Mouse (Mus musculus) ovary, postnatal 36 days (tissue): ENCODE results near the gene Pde6c.

ENCODE experiments used
- DNase-seq: peaks from one replicate; pipeline ENCODE4 v3.0.0; 2022; ENCODE audit warnings: low spot score, mixed read lengths

Gene Pde6c

DNA sequence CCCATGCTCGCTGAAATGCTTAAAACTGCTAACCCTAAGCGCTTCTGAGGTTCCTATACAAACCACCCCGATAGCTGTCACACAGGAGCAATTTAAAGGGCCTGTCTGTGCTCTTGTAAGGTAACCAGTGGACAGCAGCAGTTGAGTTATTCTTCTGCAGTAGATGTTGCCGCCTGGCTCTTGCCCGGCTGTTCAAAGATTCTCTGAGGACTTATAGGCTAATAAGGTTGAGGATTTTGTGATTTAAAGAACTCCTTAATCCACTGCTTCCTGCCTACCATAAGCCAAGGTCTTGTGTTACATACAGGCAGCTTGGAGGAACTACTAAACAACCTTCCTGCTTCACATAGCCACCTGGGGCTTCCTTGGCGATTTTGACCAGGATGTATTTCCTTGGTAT is at the start of gene Pde6c:
TSS of gene Pde6c (plus strand) at position 301 of the 400 bp plus-strand sequence.
- DNase-seq = no peak

DNA sequence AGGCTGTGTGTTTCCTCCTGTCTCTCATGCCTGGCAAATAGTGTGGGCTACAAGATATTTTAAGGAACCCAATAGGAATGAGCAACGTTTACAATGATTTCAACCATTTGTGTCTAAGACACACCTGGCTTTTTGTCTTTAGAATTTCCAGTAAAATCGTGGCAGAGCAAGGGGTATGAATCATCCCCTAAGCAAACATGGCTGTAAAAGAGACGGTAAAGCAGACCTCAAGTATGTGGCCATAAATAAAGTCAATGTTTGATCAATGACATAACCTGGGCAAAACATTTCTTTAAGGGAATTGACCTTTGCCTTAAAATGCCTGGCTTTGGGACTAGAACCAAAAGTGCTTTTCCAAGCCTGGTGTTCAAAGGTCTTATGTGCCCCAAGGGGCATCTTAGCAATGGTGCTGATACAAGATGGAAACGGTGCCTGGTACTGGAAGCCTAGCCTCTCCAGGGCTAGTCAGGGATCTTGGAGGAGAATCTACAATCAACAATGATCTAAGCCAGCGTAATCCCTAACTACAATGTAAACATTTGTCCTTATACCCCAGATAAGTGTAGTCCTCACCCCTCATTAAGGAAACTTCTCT is 49.6 kb upstream of the Pde6c start:
- DNase-seq = no peak

DNA sequence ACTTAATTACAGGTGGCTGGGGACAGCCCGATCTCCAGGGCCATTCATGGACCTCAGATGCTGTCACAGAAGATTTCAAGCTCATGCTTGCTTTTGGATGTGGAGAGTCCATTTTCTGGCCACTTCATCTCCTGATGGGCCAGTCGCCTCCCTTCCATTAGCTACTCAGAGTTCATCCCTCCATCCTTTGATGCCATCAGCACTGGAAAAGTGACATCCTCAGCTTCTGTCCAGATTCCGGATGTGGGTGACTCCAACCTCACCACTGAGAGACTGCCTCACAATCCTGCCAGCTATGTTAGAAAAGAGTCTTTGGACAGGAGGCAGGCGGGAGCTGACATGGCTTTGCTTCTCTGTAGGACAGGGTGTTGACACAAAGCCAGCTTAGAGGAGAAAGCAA is 46.7 kb upstream of the Pde6c start:
- DNase-seq = no peak

DNA sequence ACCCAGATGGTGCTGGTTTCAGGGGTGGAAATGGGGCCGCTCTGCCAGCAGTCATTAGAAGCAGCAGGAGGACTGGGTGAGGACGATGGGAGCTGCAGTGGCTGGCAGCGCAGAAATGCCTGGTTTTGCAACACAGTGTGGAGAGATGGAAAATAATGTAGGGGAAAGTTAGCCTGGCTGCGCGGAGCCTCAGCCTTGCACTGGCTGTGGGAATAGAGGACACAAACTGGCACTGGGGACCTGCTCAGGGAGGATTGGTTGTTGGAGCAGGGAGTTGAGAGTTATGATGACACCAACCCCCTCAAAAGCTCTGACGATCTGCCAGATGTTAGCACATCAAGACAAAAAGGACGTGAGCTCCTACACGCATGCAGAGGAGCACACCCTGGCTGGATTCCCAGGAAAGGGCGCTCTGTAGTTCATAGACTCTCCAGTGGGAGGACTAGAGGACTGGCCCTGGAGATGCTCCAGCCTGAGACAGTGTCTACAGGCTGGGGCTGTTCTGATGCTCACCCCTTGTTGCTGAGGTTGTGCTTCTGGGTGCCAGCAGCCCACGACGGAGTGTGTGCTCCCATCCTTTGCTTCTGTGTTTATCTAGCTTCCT is 45.5 kb upstream of the Pde6c start:
- DNase-seq = peak; percentile 54

DNA sequence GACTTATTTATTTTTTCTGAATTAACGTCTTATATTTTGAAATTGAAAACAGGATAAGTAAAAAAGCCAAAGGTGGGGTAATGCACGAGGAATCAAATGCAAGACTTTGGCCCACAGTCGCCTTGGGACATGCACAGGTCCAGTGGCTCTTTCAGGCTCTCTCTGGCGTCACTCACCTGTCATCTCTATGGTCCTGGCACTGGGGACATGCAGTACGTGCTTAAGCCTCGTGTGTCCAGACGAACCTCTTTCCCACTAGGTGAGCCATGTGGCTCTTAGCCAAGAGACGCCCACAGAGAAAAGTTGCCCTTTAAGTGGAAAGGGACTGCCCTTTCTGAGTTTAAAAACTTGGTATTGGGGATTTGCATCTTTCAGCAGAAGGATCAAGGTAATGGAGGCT is 43.2 kb upstream of the Pde6c start:
- DNase-seq = no peak

DNA sequence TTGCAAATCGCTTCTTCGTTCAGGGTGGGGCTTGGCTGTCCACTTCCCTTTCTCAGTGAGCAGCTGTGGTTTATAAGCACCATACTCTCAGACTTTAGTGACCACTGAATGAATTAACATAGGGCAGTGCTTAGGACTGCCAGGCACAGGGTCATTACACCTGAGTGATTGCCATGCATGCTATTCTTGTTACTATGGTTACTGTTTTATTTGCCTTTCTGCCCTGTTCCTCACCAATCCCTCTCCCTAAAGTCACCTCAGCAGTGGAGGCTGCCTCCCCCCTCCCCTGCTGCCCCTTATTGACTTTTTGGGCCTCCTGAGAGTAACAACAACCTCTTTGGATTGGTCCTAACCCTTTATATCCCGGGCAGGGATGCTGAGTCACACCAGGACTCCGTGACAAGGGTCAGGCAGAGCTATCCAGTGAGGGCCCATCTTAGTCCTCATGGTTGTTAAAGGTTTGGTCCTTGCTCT is 41.0 kb upstream of the Pde6c start:
- no peak for DNase-seq

DNA sequence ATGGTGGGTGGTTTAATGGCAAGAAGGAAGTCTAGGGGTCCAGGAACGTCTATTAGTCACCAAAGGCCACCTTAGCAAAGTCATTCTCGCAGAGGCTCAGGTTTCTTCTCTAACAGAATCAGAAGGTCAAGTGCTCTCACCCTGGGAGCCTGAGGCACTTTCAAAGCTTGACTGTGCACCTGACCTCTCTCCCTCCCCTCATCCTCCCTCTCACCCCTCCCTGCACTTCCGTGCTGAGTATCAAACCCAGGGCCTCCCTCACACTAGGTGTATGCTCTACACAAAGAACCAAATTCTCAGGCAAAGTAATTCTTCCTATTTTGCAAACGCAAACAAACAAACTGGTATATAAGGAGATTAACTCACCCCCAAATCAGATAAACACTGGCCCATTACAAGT is 36.4 kb upstream of the Pde6c start:
- no peak for DNase-seq

DNA sequence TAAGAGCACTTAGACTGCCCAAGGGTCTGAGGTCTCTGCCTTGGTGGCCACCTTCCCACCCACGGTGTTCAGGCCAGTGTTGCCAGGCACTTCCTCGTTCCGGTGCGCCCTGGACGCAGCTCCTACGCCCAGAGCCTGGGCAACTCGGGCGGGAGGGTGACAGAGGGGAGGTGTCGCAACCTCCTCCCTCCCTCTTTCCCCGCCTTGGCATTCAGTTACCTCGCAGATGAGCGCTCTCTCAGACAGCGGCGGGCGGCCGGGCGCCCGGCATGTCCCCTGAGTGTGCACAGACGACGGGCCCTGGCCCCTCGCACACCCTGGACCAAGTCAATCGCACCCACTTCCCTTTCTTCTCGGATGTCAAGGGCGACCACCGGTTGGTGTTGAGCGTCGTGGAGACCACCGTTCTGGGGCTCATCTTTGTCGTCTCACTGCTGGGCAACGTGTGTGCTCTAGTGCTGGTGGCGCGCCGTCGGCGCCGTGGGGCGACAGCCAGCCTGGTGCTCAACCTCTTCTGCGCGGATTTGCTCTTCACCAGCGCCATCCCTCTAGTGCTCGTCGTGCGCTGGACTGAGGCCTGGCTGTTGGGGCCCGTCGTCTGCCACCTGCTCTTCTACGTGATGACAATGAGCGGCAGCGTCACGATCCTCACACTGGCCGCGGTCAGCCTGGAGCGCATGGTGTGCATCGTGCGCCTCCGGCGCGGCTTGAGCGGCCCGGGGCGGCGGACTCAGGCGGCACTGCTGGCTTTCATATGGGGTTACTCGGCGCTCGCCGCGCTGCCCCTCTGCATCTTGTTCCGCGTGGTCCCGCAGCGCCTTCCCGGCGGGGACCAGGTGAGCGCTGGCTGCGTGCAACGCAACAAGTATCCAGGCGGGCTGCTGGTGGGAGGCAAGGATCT is 35.5 kb upstream of the Pde6c start, which contains the start of gene Ffar4:
TSS of gene Ffar4 (plus strand) at position 214 of the 901 bp plus-strand sequence.
- peak; percentile 21 for DNase-seq

DNA sequence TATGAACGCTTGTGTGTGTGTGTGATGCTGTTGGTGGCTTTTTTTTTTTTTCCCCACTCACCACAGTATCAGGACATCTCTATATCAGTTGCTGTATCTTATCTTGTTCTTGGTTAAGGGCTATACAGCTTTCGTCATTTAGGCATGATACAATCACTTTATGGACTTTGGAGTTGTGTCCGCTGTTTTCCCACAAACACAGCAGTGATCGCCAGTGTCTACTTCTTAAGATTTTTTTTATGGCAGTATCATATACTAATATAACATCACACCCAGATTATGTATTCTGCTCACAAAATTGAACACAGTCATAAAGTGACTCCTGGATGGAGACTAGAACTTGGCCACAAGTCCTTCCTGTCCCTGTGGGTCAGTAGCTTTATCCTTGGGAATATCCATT is 24.7 kb upstream of the Pde6c start:
- no peak for DNase-seq

DNA sequence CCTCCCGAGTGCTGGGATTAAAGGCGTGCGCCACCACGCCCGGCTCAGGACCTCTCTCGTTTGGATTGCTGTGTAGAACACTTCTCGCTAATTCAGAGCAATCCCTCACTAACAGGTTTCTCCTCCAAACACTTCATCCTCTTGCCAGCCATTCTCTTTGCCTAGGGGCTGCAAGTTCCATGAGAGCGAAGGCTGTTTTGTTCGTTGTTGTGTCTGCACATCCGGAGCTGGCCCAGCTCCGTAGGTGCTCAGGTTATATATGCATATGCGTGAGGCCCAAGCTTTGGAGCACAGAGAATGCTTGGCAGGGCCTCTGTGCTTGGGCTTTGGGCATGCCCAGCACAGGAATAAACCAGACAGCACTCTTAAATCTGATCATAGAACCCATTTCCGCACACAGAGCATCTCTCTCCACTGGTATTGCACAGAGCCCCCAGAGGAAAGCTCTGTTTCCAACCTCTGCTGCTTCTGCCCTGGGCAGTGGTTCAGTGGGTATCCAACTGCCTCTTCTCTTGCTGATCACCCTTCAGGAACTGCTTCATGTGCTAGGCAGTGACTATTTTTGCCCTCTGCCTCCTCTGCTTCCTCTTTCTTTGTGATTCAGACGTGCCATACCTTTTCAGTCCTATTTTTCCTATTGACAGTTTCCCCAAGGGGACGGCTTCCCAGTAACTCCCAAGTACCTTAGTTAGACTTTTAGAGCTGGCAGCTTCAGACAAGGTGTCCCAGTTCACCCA is 22.9 kb upstream of the Pde6c start:
- no peak for DNase-seq

DNA sequence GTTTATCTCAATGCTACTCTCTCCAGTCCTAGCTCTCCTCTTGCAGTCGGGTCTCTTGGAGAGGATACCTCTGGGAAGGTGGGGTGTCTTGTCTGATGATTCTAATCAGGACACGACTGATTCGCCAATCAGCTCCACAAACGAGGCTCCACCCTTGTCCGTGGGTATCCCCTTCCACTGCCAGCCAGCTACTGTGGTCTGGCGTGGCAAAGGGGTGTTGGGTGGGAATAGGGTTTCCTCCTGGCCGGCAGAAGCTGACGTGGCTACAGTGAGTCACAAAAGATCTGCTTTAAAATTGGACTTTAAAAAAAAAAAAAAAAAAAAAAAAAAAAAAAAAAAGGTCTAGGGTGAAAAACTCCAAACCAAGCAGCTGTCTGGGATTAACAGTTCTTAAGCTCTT is 21.5 kb upstream of the Pde6c start:
- no peak for DNase-seq

DNA sequence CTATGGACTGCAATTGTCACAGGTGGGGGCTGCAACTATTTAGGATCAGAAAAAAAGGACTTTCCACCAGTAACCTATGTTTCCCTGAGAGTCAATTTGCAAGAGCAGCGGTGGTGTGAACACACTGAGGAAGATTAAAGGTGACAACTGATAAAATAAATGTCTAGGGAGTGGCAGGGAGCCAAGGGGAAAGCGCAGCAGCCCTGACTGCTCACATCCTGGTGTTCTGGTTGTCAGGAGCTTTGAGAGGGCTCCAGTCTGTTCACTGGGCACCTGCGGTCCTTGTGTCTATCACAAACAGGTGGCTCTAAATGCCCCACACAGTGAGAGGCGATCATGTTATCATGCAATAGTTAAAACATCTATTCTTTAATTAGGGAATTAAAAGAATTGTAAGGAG is 20.0 kb upstream of the Pde6c start:
- DNase-seq = no peak

DNA sequence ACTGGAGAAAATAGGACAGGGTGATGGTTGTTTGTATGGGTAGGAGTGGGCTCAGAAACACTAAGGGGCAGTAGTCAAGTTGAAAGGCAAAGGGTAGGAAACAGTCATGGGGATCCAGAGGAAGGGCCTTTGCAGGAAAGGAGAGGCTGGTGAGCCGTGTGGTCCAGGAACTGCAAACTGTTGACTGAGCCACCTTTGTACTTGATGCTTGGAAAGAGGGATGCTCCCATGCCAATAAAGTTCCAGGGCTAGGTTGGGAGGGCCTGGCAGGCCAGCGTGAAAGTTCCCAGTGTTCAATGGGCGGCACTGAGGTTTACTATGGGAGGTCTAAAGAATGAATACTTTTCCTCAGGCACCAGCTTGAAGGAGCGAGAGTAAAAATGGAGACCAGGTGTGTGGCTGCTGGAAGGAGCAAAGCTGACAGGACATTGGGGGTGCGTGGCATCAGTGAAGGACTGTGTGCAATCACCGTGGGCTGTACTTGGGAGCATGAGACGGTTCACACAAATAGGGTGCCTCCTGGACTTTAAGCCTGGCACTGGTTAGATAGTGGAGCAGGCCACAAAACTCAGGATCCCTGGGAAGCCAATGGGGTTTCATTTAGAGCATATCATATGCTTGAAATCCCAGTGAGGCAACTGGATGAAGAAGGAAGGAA is 17.6 kb upstream of the Pde6c start:
- no peak for DNase-seq

DNA sequence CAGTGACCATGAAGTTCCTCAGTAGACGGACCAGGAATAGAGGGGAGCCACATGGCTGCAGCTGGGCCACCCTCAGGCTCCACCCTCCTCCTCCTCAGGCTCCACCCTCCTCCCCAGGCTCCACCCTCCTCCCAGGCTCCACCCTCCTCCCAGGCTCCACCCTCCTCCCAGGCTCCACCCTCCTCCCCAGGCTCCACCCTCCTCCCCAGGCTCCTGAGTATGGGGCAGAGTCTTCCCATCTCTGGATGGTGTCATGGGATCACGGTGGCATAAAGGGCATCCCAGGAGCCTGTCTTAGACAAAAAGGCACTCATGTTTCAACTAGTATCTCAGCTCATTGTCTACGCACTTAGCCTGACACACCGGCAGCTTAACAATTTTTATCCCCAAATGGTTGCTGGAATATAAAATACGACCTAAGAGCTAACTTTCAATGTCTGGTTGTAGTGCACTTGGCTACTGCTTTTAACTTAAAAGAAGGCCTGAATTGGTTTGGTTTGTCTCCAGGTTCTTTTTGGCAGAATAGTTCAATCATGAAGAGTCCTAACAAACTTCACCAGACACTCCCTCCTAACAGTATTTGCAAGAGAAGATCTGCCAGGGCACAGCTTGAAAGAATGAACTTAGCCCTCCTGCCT is 12.3 kb upstream of the Pde6c start:
- DNase-seq = no peak

DNA sequence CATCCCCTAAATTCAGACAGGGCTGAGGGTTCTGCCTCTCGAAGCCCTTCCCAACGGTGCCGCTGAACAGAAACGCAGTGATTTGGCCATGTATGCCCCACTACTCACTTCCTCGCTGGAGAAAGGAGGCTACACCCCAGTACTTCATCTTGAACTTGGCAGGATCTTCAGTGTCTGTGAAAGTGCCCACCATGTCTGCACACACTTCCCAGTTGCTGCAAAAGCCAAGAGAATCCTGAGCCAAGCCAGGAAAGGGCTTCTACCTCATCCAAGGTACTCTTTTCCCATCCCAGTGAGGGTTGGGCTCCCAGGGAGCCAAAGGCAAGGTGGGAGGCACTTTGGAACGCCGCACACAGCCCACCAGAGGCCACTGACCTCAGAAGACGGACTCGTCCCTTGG is 8.7 kb upstream of the Pde6c start:
- DNase-seq = no peak

DNA sequence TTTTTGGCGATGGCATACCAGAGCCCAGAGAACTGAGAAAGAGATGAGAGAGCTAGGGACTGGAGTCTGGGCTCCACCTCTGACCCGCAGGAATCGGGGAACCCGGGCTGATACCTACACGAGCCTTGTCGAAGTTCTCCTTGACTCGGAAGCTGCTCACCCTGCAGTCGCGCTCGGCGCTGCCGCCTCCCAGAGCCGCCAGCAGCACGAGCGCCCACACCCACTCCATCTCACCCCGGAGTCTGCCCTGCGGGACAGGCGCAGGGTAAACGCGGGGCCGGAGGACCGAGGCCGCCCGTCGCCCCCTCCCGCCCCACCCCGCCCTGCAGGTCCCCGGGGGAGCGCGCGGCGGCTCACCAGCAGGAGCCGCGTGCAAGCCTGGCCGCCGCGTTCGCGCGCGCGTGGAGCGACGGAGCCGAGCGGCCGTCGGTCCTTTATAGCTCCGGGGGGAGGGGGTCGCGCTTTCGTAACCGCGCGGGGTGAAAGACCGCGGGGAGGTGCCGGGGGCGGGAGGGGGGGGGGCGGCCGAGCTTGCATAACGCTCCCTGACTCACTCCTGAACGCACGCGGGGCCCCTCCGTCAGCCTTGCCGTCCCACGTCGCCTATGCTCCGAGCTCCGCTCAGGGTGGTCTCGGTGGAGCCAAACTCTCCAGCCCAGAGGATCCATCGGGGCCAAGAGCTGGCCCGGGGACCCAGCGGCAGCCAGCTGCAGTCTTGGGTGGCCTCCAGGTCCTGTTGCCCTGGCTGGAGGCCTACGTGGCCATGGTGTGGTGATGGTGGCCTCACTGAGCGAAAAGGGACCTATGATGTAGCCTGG is 8.0 kb upstream of the Pde6c start:
- DNase-seq = peak; percentile 31

DNA sequence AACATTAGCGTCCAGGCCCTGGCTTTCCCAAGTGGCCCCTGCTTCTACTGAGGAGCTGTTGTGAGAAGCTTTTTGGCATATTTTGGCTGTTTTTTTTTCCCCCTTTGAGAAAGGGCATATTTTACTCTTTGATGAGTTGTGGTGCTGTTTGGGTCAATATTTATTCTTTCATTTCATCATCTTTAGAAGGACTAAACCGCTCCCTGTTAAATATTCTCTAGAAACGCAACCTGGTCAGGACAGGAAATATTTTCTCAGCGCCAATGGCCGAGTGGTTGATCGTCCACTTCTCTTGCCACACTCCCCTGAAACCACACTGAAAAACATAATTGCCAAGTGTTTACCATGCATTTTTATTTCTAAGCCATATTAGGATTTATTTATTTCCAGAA is 7.4 kb upstream of the Pde6c start, which contains the start of gene Rbp4:
TSS of gene Rbp4 (minus strand) at position 63 of the 392 bp plus-strand sequence.
- no peak for DNase-seq

DNA sequence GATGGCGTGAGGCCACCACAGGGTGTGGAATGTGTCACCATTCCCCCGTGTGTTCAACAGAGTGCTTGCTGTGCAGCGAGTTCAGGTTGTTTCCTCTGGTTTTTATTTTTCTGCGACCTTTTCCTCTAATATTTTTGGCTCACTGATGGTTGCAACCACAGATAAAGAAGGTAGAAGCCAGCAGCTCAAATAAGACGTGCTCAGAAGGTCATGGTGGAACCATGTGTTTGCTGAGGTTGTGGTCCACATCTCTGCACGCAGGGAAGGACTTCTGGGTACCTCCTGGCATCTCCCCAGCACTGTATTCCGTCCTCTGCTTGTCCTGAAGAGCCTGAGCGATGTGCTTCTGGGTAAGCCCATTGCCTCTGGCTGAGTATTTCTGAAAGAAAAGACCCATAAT is 5.9 kb upstream of the Pde6c start:
- DNase-seq = no peak

DNA sequence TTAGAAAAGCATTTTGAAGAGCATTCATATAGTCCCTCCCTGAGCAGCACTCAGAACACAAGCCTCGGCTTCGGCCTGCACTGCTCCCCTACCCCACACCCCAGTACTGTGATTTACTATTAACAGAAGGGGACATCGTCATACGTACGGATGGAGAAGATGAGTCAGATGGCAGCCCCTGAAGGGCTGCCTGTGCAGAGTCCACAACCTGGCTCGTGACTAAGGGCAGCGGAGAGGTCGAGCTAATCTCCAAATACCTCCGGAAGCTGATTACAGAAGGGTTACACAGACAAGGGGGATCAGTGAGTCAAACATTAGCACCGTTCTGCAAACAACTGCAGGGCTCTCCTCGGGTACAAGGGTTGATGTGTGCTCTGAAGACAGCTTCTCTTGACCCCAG is 1.4 kb downstream of the Pde6c start:
- no peak for DNase-seq

DNA sequence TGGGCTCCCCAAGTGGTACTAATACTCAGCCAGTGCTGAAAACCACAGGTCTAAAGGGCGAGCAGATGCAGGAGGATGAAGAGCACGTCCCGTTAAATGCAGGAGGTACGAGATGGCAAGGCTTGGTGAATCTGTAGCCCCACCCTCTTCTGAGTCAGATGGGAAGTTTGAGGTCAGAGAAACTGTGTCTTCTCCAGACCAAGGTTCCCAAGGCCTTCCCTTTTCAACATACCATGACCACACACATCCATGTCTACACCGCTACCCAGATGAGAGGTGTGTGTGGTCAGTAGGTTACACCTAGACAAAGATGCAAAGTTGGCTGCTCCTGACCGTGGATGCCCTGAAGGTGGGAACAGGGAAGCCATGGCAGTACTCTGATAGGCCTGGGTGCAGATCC is 2.2 kb downstream of the Pde6c start:
- no peak for DNase-seq
